Comparison of ENCODE assay signal across 7 mouse cellular contexts in the genomic region with DNA sequence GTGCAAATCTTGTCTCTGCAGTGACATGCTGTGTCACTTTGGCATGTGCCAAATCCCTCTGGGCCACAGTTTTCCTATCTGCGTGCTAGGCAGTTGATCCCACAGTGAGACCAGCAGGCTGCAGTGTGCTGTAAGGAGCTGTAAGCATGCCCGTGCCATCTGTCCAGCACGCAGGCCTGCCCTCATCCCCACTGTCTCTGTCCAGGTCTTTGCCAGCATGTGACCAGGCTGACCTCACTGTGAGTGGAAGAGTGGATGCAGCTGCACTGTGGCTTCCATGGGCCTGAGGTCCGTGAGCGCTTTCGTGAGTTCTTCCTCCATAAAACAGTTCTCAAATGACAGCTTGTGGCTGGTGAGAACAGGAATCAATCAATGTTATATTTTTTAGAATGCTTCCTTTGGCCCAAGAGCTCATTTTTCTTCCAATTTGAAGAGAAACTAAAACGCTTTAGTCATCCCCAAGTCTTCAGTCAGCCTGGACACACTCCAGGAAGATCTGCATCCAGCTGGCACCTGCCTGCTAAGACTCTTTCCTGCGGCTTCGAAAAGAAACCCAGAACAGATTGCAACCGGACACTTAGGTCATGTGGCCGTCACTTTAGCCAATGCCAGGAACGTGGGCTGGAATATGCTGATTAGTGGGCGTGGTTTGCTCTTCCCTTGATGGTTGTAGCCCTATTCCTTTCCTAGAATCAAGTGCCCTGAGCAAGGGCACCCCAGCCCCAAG. TPM values are rescaled to one million over a fixed set of nuclear protein-coding genes. Genes with fewer than 3 reads are reported as not detected.
DNase-seq lines count a peak whose midpoint lies in the region; ATAC-seq and TF ChIP-seq lines count a peak whose summit lies in the region.

No protein-coding gene starts in this region.

- peak overlapping the region; percentile 4 for H3K4me3 ChIP-seq in hindbrain, postnatal 0 days (ENCODE audit: low read length)

- H3K27me3 ChIP-seq in hindbrain, postnatal 0 days (ENCODE audit: insufficient read depth, low read length) = no peaks in the 10 kb centered on the region

- H3K4me1 ChIP-seq in hindbrain, postnatal 0 days (ENCODE audit: insufficient read depth, low read length) = peaks cover 29% of the 10 kb centered on the region; the same call in 1 of the 2 replicates

- WGBS in hindbrain, postnatal 0 days = 11% methylated on average over 13 of the region's 13 CpGs

- TF ChIP-seq CTCF in hindbrain, postnatal 0 days (IDR thresholded peaks at IDR 0.05; ENCODE audit: low read depth) = no peak

- peak; percentile 85 for ATAC-seq in hindbrain, postnatal 0 days

- H3K27ac ChIP-seq in hindbrain, postnatal 0 days = peak overlapping the region; percentile 74

- peak; percentile 85 for DNase-seq in adrenal gland, postnatal 14 days
- DNase-seq in embryo, embryonic 10.5 days (ENCODE audit: low spot score) = peak; percentile 95
- DNase-seq in gastrocnemius, postnatal 14 days = peak; percentile 86
- peak; percentile 91 for DNase-seq in hindbrain, postnatal 0 days (ENCODE audit: low spot score)
- peak; percentile 85 for DNase-seq in left cerebral cortex, adult 18-20 months (ENCODE audit: low spot score in 2 of 2)
- peak; percentile 63 for DNase-seq in lung, postnatal 25 days (ENCODE audit: low spot score)
- peak; percentile 79 for DNase-seq in right cerebral cortex, postnatal 25 days

- no peaks in the 10 kb centered on the region for H3K36me3 ChIP-seq in hindbrain, postnatal 0 days (ENCODE audit: insufficient read depth, low read length)

- H3K4me2 ChIP-seq in hindbrain, postnatal 0 days (ENCODE audit: low read depth, low read length) = peak overlapping the region; percentile 16; the same call in 1 of the 2 replicates

- no peaks in the 10 kb centered on the region for H3K9me3 ChIP-seq in hindbrain, postnatal 0 days (ENCODE audit: low read length)

- no peak overlapping the region for H3K9ac ChIP-seq in hindbrain, postnatal 0 days (replicated peaks; ENCODE audit: low read length)

- intact Hi-C loops in gastrocnemius, postnatal 14 days (cut with DNase I; ENCODE audit: low total_unique reads) = no loop called here

RNA-seq across cellular contexts. Expression of a gene that starts 46.1 kb away (rescaled TPM):
- 57.9 and 65.5 TPM in 2 replicates for total RNA-seq in adrenal gland, postnatal 14 days (2021)
- 10 to 100 TPM; 24.2 to 33.3 TPM for total RNA-seq in gastrocnemius, postnatal 14 days (2021)
- total RNA-seq in hindbrain, postnatal 0 days (2014; rRNA removed) = 90.7 and 97.3 TPM in 2 replicates
- 44.3 and 48.9 TPM in 2 replicates for polyA plus RNA-seq in hindbrain, postnatal 0 days (2015; fragmentation: Nextera tagmentation; extraction: Ambion mirVana)
- total RNA-seq in left cerebral cortex, adult 18-20 months (2021) = 100 to 1,000 TPM in 1 of 2 experiments, 10 to 100 TPM in 1; 86.2 to 104 TPM

Comparison
In these comparisons a context has a peak if more than half of its experiments do, and no peak if none do; other contexts are left out.
1. Peak in every context shown above with its lines: DNase-seq, ATAC-seq, H3K4me3 ChIP-seq and H3K27ac ChIP-seq.